Mouse (Mus musculus): ENCODE measurements around the gene Cpm. TPM values are rescaled to one million over a fixed set of nuclear protein-coding genes. Genes with fewer than 3 reads are reported as not detected.

Cpm gene
- total and polyA plus RNA-seq, 2 experiments from 2014 or later, result 2.3 to 2.4 TPM

DNA sequence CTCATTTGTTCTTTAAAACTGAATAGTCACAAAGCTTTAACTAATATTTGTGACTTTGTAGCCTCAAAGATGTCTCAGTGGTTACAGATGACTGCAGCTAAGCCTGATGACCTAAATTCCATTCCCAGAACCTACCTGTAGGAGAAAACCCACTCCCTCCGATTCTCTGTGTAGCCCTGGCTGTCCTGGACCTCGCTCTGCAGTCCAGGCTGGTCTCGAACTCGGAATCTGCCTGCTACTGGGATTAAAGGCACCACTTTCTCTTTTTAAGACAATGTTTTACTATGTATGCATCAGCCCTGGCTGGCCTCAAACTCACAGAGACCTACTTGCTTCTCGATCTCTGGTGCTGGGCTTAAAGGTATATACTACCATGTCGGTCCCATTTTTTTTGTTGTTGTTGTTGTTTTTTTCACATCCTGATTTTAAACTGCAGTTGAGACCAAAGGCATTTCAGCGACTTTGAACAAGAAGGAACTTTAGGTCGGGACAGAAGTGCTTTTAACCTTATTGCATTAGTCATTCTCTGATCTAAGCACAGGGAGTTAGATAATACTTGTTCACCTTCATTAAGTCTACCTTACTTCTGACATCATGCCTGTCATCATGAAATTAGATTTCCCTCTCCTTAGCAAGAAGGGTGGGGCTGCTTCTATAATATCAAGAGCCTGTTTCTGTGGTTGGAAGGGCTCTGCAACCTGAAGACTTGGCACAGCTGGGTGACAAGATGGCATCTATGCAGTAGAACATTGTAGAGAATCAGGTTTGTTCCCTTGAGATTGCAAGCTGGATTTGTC, 40.0 kb upstream of the Cpm start:
- WGBS, result 89% methylated on average over 8 of the region's 8 CpGs
- DNase-seq (ENCODE audit: low spot score), result no peak
- no peaks in the 10 kb centered on the region for H3K36me3 ChIP-seq (ENCODE audit: insufficient read depth, low read length)
- no peaks in the 10 kb centered on the region for H3K27me3 ChIP-seq (ENCODE audit: insufficient read depth, low read length)
- H3K4me2 ChIP-seq (ENCODE audit: low read depth, low read length), result no peak overlapping the region
- H3K4me1 ChIP-seq (ENCODE audit: insufficient read depth, low read length), result no peaks in the 10 kb centered on the region
- TF ChIP-seq CTCF (IDR thresholded peaks at IDR 0.05; ENCODE audit: low read depth), result no peak
- no peak overlapping the region for H3K4me3 ChIP-seq (ENCODE audit: low read length)
- H3K27ac ChIP-seq, result no peak overlapping the region
- ATAC-seq, result no peak
- no peaks in the 10 kb centered on the region for H3K9me3 ChIP-seq (ENCODE audit: low read length)
- H3K9ac ChIP-seq (replicated peaks; ENCODE audit: low read length), result no peak overlapping the region

DNA sequence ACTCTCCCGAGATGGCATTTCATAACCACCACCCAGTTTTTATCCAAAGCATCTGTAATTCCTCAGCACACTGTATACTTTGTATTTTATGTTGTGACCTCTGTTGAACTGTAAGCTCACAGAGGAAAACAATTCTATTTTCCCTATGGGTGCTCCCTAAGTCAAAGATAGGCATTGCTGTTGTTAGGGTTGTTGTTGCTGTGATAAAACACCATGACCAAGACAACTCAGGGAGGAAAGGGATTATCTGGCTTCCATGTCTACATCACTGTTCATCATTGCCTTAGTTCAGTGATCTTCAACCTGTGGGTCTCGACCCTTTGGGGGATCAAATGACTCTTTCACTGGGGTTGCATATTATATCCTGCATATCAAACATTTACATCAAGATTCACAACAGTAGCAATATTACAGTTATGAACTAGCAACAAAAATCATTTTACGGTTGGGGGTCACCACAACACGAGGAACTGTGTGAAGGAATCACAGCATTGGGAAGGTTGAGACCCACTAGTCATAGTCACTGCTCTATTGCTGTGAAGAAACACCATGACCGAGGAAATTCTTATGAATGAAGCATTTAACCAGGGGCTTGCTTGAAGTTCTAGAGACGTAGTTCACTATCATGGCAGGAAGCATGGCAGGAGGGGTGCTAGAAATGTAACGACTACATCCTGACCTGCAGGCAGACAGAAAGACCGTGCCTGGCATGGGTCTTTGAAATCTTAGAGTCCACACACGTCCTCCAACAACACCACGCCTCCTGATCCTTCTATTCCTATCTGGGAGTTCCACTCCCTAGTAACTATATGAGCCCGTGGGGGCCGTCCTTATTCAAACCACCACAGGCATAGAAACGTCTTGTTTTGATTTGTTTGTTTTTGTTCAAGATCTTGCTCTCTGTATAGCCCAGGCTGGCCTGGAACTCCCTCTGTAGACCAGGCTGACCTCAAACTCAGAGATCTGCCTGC, 38.7 kb upstream of the Cpm start:
- Histone ChIP-seq H3K9me3 (ENCODE audit: low read length) (no peaks in the 10 kb centered on the region), H3K4me2 (ENCODE audit: low read depth, low read length) (no peak overlapping the region), H3K9ac (replicated peaks; ENCODE audit: low read length) (no peak overlapping the region), H3K27me3 (ENCODE audit: insufficient read depth, low read length) (no peaks in the 10 kb centered on the region), H3K27ac (no peak overlapping the region), H3K4me3 (ENCODE audit: low read length) (no peak overlapping the region), H3K36me3 (ENCODE audit: insufficient read depth, low read length) (no peaks in the 10 kb centered on the region), H3K4me1 (ENCODE audit: insufficient read depth, low read length) (no peaks in the 10 kb centered on the region)
- DNase-seq (ENCODE audit: low spot score), result no peak
- no peak for TF ChIP-seq CTCF (IDR thresholded peaks at IDR 0.05; ENCODE audit: low read depth)
- WGBS, result 82% methylated on average over 13 of the region's 13 CpGs
- ATAC-seq, result no peak

DNA sequence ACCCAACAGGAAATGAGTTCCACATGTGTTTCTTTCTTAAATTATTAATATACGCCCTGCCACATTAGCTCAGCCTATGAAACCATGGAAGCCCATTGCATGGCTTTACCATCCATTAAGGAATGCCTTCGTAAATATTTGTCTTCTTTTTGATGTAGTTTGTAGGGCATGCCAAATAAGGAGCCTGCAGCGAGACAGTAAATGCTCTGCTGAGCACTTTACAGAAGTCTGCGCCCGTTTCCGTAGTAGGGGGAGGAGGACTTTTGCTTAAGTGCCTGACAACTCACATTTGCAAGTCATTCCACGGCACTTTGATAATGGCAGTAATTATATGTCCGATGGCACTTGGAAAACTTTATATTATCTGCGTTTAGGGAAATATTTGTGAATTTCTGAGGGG, 37.5 kb upstream of the Cpm start:
- Histone ChIP-seq H3K36me3 (ENCODE audit: insufficient read depth, low read length) (no peaks in the 10 kb centered on the region), H3K27me3 (ENCODE audit: insufficient read depth, low read length) (no peaks in the 10 kb centered on the region), H3K4me2 (ENCODE audit: low read depth, low read length) (no peak overlapping the region), H3K4me1 (ENCODE audit: insufficient read depth, low read length) (no peaks in the 10 kb centered on the region), H3K9ac (replicated peaks; ENCODE audit: low read length) (no peak overlapping the region), H3K9me3 (ENCODE audit: low read length) (no peaks in the 10 kb centered on the region), H3K4me3 (ENCODE audit: low read length) (no peak overlapping the region), H3K27ac (no peak overlapping the region)
- no peak for TF ChIP-seq CTCF (IDR thresholded peaks at IDR 0.05; ENCODE audit: low read depth)
- ATAC-seq (no peak), DNase-seq (ENCODE audit: low spot score) (no peak)
- 75% methylated on average over 9 of the region's 9 CpGs for WGBS

DNA sequence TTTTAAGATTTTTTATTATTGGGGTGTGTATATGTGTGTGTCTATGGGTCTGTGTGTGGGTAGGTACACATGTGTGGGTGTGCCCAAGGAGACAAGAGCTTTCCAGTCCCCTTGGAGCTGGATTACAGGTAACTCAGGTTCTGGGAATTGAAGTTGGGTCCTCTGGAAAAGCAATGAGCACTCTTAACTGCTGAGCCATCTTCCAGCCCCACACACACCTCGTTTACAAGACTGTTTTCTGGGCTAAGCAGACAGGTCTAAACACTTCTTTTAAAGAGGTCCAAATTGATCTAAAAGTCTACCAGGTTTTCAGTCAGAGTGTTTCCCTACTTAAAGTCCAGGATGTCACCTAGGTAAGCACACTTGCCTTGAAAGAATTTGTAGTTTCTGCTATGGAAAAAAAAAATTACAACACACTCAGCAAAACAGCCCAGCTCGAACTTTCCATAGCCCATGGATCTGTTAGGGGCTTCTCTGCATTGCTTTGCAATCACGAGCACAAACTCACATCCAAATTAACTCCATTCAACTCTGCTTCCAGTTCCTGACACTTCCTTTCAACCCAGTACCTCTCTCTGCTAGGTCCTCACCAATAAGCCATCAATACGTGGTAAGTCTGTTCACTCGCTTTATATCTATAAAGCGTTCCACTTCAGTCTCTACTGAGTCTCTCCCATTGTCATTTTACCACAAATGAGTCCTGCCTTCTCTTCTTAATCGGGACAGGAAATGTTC, 36.8 kb upstream of the Cpm start:
- Histone ChIP-seq H3K27ac (no peak overlapping the region), H3K4me1 (ENCODE audit: insufficient read depth, low read length) (no peaks in the 10 kb centered on the region), H3K4me3 (ENCODE audit: low read length) (no peak overlapping the region), H3K9me3 (ENCODE audit: low read length) (no peaks in the 10 kb centered on the region), H3K36me3 (ENCODE audit: insufficient read depth, low read length) (no peaks in the 10 kb centered on the region), H3K9ac (replicated peaks; ENCODE audit: low read length) (no peak overlapping the region), H3K27me3 (ENCODE audit: insufficient read depth, low read length) (no peaks in the 10 kb centered on the region), H3K4me2 (ENCODE audit: low read depth, low read length) (no peak overlapping the region)
- DNase-seq (ENCODE audit: low spot score) (no peak), ATAC-seq (no peak)
- no peak for TF ChIP-seq CTCF (IDR thresholded peaks at IDR 0.05; ENCODE audit: low read depth)
- 84% methylated on average over 7 of the region's 7 CpGs for WGBS

DNA sequence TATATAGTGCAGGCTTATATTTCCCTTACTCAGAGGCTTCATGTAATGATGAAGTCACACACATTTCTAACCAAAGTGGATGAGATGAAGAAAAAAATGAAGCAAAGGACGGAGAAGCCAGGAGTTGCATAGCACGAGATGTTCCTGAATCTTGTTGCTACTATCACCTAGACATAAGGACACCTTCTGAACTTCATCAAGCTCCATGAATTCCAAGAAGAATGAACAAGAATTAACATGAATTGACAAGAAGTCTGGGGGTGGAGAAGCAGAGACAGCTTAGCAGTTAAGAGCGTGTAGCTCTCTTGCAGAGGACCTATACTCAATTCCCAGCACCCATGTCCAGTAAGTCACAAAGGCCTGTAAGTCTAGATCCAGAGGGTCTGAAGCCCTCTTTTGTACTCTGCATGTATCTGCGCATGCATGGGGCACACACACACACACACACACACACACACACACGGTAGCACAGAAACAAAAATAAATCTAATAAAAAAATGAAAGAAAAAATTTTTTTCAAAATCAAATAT, 36.2 kb upstream of the Cpm start:
- Histone ChIP-seq H3K27me3 (ENCODE audit: insufficient read depth, low read length) (no peaks in the 10 kb centered on the region), H3K9me3 (ENCODE audit: low read length) (no peaks in the 10 kb centered on the region), H3K36me3 (ENCODE audit: insufficient read depth, low read length) (no peaks in the 10 kb centered on the region), H3K4me3 (ENCODE audit: low read length) (no peak overlapping the region), H3K4me1 (ENCODE audit: insufficient read depth, low read length) (no peaks in the 10 kb centered on the region), H3K4me2 (ENCODE audit: low read depth, low read length) (no peak overlapping the region), H3K27ac (no peak overlapping the region), H3K9ac (replicated peaks; ENCODE audit: low read length) (no peak overlapping the region)
- DNase-seq (ENCODE audit: low spot score) (no peak), ATAC-seq (no peak)
- 97% methylated on average over 5 of the region's 5 CpGs for WGBS
- TF ChIP-seq CTCF (IDR thresholded peaks at IDR 0.05; ENCODE audit: low read depth), result no peak

DNA sequence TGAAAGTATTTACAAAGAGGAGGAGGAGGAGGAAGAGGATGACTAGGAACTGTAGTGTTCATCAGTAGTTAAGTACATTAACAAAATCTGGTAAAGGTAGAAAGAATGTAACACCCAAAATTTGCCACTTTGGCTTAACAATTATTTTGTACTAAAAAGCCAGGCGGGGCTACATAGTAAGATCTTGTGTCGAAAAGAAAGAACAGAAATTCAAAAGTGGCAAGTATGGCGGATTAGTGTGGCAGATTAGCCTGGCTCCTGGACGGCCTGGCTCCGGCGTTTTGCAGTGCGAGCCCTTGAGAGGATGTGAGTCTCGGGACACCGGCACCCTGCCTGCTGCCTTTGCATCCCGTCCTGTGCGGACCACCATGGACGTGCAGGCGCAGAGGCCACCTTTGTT, 35.4 kb upstream of the Cpm start:
- no peak for TF ChIP-seq CTCF (IDR thresholded peaks at IDR 0.05; ENCODE audit: low read depth)

More for the DNA sequence above, 35.4 kb upstream of the Cpm start:
- Histone ChIP-seq H3K27ac (no peak overlapping the region), H3K9me3 (ENCODE audit: low read length) (no peaks in the 10 kb centered on the region), H3K4me2 (ENCODE audit: low read depth, low read length) (no peak overlapping the region), H3K4me1 (ENCODE audit: insufficient read depth, low read length) (no peaks in the 10 kb centered on the region), H3K36me3 (ENCODE audit: insufficient read depth, low read length) (no peaks in the 10 kb centered on the region), H3K4me3 (ENCODE audit: low read length) (no peak overlapping the region), H3K27me3 (ENCODE audit: insufficient read depth, low read length) (no peaks in the 10 kb centered on the region), H3K9ac (replicated peaks; ENCODE audit: low read length) (no peak overlapping the region)
- 94% methylated on average over 13 of the region's 13 CpGs for WGBS
- no peak for DNase-seq (ENCODE audit: low spot score)
- no peak for ATAC-seq

Data from hindbrain, postnatal 0 days (tissue).